Mouse (Mus musculus) heart, postnatal 10 days (tissue): ENCODE data around the gene Srsf4. TPM values are rescaled to one million over a fixed set of nuclear protein-coding genes. Genes with fewer than 3 reads are reported as not detected.

Source experiments
- DNase-seq, 2 experiments: peaks; one replicate each; pipeline ENCODE4 v3.0.0; 2021
- intact Hi-C: fragments of 180-260 bp; cut with DNase I; formaldehyde crosslinking; loops from one replicate; pipeline ENCODE4 v1.15.1; 2025
- total RNA-seq, 2 experiments: library from RNA; stranded (reverse); gene quantifications; 2 replicates each; pipeline ENCODE4 v1.2.3; 2021

Gene Srsf4
- total RNA-seq, 2 experiments from 2014 or later: 53.6 to 53.7 TPM

DNA sequence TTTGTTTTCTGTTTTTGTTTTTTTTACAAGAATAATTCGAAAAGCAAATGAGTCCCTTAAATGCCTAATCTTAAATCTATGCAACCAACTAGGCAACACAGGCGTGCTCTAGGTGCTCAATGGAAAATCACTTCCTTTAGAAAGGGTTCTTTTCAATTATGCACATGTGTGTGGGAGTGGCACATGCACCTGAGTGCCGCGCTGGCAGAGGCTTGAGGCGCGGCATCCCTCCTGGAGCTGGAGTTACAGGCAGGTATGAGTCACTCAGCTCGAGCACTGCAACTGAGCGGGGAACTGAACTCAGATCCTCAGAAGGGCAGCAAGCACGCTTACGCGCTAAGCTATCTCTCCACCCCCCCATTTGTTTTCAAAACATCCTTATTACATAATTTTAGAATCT, 74.4 kb downstream of the Srsf4 start:
- no peak for DNase-seq
- intact Hi-C loops: no loop called here

DNA sequence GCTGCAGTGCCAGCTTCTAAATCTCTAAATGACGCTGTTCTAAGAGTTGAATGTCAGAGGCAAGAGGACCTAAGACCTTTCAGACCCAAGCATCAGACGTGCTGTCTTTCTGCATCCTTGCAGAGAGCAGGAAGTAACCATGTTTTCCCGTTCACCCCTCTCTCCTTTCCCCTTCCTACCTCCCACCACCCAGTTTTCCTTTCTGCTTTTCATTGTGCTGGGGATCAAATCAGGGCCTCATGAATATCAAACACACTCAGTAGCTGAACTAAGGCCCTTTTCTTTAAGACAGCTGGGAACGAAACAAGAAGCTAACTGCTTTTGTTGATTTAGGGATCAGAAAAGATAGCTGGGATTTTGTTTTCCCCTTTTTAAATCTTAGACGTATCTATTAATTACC, 76.5 kb downstream of the Srsf4 start:
- DNase-seq: no peak
- intact Hi-C loops: no loop called here

DNA sequence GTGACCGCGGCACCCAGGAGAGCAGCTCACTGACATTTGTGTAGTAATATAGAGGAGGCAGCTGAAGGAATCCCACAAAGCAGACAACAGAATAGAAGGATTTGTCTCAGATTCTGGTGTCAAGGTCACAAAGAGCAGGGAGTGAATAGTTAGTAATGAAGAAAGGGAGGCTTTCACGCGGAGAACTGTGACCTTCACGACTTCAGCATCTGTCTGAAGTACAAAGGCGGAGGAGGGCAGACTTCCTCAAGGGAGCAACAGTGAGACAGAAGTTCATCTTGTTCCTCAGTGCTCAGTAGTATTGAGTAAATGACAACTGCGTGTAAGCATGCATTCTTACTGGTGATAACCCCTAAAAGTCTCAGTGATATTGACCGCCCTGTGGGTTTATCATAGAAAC, 77.2 kb downstream of the Srsf4 start:
- intact Hi-C loops: no loop called here
- DNase-seq: no peak

Other genes with a start within 250 kb of the Srsf4 start
- gene Ptpru, start 35.3 kb upstream of the Srsf4 start, total RNA-seq: 1 to 10 TPM; 2.0 to 3.0 TPM
- 10 to 100 TPM; 31.7 to 33.2 TPM for gene Mecr, start 30.1 kb upstream of the Srsf4 start, total RNA-seq
- gene Tmem200b, start 48.2 kb downstream of the Srsf4 start, total RNA-seq: 10 to 100 TPM; 11.3 to 14.4 TPM
- gene Gm10300, start 201.1 kb downstream of the Srsf4 start, total RNA-seq: under 1 TPM in 1 of 2 experiments, not detected in 1; 0.10 TPM
- gene Epb41, start 201.7 kb downstream of the Srsf4 start, total RNA-seq: 100 to 1,000 TPM in 1 of 2 experiments, 10 to 100 TPM in 1; 86.0 to 131 TPM